Mouse (Mus musculus): ENCODE results near the gene Pdzd2.

Pdzd2 gene

DNA sequence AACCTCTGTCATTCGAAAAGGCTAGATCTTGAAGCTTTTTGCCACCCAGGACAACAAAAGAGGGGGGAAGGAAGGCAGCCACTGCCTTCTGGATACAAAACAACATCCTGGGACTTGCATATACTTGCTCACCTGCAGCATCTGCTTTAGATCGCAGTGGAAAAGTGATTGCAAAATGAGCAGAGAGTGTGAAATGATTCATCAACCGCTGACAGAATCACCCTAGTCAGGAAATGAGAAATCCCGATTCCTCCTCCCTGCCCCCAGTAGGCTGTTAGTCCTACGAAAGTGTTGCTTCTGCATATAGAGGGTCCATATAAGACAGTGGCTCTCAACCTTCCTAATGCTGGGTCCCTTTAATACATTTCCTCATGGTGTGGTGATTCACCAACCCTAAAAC lies 258.5 kb downstream of the Pdzd2 start:
- no peak for DNase-seq (ENCODE audit: low spot score in 2 of 2)

GRCm38 (mm10) chr15:12480369-12480768 lies 259.4 kb downstream of the Pdzd2 start:
- DNase-seq (ENCODE audit: low spot score in 2 of 2): no peak

- DNase-seq (ENCODE audit: low spot score in 2 of 2): no peak
Measured at GRCm38 (mm10) chr15:12479326-12479725, 260.4 kb downstream of the Pdzd2 start.

DNA sequence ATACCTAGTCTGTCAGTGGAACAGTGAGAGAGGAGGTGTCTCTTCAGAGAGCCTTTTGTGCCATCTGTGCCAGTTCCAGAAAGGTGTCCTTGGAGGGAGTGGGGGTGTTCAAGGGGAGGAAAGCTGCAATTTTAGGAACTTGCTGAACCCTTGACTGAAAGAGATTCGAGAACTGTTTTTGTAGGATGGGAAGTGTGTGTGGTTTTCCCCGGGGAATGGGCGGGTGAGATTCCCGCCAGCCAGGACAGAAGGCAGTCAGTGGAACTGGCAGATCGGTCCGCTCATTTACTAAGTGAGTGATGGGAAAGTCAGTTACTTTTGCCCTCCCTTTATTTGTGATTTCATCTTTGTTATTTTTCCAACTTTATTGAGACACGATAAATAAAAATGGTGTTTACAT lies 266.1 kb downstream of the Pdzd2 start:
- DNase-seq (ENCODE audit: low spot score in 2 of 2): no peak

GRCm38 (mm10) chr15:12472646-12473045 lies 267.1 kb downstream of the Pdzd2 start:
- no peak for DNase-seq (ENCODE audit: low spot score in 2 of 2)

DNA sequence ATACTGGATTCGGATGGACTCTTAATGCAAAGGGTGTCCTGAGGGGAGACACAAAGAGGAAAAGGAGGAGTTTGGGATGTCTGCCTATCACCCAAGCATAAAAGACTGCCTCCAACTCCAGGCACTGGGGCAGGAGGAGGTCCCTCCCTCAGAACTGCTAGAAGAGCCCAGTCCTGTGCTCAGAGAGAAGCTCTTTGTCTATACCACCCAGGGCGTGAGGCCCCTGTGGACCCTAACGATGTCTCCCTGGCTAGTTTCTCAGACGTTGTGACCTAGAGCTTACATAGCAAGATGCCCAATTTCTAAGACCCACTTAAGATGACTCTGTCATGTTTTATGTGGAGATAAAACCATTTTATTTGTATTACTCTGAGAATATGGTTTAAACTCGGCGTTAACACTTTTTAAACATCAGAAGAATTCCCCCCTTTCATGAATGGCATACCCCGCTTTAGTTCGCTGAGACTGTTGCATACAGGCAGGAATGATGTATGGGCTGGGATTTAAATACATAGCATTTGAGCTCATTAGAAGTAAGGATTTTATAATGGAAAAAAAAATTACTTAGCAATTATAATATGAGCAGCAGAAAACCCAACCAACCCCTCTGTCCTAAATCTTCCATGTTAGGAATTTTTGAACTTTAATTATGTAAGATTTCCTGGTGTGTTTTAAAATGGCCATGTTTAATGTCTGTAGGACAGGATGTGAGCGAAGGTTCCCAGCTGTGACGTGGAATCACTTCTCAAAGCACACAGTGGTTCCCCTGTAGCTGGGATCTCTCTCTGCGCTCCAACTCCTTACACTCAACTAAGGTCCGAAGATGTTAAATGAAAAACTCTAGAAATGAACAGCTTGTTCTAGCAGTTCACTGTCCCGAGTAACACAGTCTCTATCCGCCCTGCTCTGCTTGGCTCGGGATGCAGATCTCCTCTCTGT lies 268.6 kb downstream of the Pdzd2 start:
- no peak for DNase-seq (ENCODE audit: low spot score in 2 of 2)

DNA sequence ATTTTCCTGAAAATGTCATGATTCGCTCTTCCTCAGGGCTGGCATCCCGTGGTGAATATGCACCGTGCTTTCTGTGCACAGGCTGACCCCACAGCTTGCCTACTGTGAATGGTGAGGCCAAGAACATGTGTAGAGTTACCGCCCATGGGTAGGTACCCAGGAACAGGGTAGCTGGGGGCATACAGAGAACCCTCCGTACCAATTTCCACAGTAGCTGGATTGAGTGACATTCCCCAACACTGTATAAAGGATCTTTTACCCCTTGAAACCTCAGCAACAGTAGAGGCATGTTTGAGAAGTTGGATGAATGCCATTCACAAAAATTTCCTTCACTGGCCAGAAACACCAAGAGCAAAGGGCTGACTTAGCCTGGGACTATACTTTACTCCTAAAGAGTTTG lies 271.1 kb downstream of the Pdzd2 start:
- DNase-seq (ENCODE audit: low spot score in 2 of 2): no peak

- DNase-seq (ENCODE audit: low spot score in 2 of 2): no peak
Measured at GRCm38 (mm10) chr15:12465748-12466147, 274.0 kb downstream of the Pdzd2 start.

GRCm38 (mm10) chr15:12456808-12457207 lies 282.9 kb downstream of the Pdzd2 start:
- DNase-seq (ENCODE audit: low spot score in 2 of 2): no peak

DNA sequence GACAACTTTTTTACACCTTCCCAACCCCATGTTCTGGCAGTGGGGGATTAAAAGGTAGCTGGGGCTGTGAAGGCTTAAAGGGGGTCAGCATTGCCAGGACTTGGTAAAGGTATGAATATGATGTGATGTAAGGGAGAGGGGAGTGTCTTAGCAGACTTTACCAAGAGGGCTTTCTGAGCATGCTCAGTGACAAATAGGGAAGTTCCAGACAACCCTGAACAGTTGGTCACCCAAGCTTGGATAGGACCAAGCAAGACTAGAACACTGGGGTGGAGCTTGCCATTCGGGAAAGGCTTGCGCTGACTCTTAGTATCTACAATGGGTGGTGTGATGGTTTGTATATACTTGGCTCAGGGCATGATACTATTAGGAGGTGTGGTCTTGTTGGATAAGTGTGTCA lies 286.4 kb downstream of the Pdzd2 start:
- no peak for DNase-seq (ENCODE audit: low spot score in 2 of 2)

DNA sequence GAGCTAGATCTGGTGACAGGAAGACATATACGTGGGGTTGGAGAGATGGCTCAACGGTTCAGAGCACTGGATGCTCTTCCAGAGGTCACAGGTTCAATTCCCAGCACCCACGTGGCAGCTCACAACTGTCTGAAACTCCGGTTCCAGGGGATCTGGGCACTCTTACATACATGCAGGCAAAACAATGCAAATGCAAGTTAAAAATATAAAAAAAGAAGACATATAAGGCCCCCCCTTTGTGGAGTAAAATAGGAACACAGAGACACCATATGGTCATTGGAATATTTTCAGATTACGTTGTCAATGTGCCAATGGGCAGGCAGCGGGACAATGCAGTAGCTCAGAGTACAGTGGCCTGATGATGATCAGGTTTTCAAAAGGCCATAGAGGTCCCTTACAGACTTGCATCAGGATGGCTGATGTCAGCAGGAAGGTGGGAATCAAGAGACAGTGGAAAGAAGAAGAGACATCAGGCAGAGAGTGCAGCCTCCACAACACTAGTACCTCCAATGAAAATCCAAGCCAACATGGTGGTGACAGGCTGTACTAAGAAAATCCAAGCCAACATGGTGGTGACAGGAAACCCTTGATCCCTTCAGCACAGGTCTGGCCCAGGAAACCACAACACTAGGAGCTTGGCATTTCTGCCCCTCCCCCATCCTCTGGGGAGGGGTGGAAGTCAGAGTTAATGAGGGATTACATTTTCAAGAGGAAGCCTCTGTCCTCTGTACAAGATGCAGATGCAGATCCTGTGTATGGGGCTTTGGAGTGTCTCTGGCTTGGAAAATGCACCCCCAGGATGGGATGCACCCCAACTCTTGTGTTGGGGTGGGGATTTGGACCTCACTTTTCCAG lies 287.4 kb downstream of the Pdzd2 start:
- DNase-seq (ENCODE audit: low spot score in 2 of 2): no peak

DNA sequence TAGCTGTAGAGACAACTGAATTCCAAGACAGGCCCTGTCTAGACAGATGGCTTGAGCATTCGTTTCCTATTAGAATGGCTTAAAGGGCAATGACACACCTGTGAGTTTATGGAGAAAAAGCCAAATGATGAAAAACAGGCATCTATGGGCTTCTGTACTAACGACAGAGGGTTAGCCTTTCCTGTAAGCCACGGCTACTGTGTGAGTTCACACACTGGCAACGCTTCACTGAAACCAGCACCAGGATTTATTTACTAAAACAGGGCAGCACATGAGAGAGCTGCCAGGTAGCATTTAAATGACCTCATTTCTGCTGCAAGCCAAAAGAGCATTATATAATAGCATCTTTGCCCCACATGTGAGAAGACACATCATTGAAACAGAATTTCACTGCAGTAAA lies 288.3 kb downstream of the Pdzd2 start:
- no peak for DNase-seq (ENCODE audit: low spot score in 2 of 2)

- no peak for DNase-seq (ENCODE audit: low spot score in 2 of 2)
Measured at GRCm38 (mm10) chr15:12450790-12451189, 288.9 kb downstream of the Pdzd2 start.

DNA sequence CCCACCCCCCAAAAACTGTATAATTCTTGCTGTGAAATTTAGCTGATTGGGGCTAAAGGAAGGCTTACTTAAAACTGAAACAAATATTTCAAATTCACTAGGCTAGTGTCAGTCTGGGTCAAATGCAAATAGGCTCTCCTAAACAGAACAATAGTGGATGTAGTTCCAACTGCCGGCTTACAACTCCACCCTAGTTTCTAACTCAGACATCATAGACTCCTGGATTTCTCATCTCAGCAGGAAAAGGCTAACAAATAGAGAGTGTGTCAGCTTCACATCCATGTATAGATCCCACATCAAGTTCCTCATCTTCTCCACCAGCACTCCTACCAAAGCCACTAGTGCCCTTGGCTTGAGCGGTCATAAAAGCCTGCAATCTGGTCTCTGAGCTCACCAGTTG lies 290.4 kb downstream of the Pdzd2 start:
- DNase-seq (ENCODE audit: low spot score in 2 of 2): no peak

- DNase-seq (ENCODE audit: low spot score in 2 of 2): no peak
Measured at GRCm38 (mm10) chr15:12447021-12447434, 292.7 kb downstream of the Pdzd2 start.

- no peak for DNase-seq (ENCODE audit: low spot score in 2 of 2)
Measured at GRCm38 (mm10) chr15:12444551-12444950, 295.2 kb downstream of the Pdzd2 start.

- no peak for DNase-seq (ENCODE audit: low spot score in 2 of 2)
Measured at GRCm38 (mm10) chr15:12439351-12439751, 300.4 kb downstream of the Pdzd2 start.

DNA sequence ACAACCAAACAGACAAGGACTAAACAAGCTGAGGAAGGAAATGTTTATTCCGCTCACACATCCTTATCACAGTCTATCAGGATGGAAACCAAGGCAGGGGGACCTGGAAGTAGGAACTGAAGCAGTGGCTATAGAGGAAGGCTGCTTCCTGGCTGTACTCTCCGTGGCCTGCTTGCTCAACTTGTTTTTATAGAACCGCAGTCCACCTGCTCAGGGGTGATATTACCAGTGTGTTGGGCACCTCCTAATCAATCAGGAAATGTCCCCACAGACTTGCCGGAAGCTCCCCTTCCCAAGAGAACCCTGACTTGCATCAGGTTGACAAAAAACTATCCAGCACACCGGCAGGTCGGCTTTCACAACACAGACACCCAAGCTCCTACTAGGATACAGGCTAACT lies 301.0 kb downstream of the Pdzd2 start:
- no peak for DNase-seq (ENCODE audit: low spot score in 2 of 2)

GRCm38 (mm10) chr15:12438081-12438480 lies 301.6 kb downstream of the Pdzd2 start:
- no peak for DNase-seq (ENCODE audit: low spot score in 2 of 2)

GRCm38 (mm10) chr15:12435910-12436309 lies 303.8 kb downstream of the Pdzd2 start:
- peak; percentile 53 to 60 for DNase-seq (ENCODE audit: low spot score in 2 of 2)

DNA sequence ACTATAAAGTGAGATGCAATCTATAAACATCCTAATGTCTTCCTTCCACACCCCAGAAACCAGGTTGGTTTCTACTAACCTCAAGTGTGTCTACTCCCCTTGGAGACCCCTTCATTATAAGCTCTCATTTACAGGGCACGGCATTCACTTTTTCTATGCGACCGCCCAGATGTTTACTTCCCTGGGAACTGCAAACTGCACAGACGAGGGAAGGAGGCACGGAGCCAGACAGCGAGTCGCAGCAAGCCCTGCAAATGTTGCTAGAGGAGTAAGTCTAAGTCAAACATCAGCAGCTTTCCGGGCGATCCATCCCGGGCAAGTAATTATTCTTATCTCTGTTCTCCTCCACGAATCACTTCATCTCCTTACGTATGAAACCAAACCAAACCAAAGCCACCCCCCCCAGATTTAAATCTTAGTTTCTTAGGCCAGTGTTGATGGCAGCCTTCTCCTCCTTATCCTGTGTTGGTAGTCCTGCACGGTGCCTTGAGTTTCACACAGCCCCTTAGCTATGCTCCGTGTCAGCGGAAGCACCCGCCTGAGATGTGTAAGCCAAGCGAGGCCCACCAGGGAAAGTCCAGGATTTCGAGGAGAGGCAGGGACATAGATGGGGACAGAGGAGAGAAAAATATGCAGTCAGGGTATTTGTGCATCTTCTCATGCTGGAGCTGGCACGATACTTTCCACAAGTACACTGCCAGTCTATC lies 305.7 kb downstream of the Pdzd2 start:
- DNase-seq (ENCODE audit: low spot score in 2 of 2): no peak

DNA sequence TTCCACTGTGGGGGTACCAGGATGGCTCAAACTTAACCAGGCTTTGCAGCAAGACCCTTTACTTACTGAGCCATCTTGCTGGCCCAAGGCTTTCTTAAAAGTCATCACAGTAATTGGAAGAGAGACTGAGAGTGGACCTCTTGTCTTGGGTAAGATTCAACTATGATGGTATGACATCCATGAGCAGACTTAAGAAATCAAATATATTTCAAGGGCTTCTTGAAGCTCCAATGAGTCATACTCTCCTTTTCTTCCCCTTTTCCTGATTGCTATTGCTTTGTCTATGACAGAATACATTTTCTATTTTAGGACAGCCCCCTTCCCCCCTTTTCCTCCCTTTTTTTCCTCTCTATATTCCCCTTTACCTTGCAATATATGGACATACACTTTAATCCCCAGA lies 306.8 kb downstream of the Pdzd2 start:
- no peak for DNase-seq (ENCODE audit: low spot score in 2 of 2)

Measured in thymus, postnatal 10 days (tissue).